Mouse (Mus musculus): ENCODE results near the gene Foxl1. TPM values are rescaled to one million over a fixed set of nuclear protein-coding genes. Genes with fewer than 3 reads are reported as not detected.

Gene Foxl1
- polyA plus RNA-seq, 1 experiment from 2014 or later: 1.2 TPM

DNA sequence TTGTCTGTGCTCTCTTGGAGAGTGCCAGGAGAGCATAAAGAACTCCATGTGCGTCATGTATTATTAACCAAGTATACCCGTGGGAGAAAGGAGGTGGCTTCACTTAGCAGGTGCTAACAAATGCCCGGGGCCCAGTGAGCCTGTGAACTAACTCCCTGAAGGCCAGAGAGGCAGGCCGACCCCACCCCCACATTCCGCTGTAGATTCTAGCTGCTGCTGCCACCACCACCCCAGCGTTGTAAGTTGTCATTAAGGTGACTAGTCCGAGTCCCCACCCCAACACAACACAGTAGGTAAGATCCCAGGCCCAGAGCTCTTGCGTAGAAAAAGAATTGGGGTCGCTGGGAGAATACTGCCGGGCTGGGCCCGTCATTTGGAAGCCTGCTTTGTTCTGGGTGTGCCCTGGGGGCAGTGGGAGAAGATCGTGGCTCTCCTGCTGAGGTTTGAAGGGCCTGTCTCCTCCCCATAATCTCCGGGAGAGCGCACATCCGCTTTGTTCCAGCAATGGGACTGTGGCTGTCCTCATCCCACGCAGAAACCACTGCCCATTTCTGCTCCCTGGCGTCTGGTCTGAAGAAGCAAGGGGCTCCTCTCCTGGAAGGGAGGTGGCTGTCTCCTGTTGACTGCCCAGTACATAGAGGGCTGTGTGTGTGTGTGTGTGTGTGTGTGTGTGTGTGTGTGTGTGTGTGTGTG, 3.0 kb upstream of the Foxl1 start:
- Histone ChIP-seq H3K9ac (ENCODE audit: low read depth, low read length) (0 out of 2 replicates have a peak overlapping the region, but pooled peaks have one; percentile 10), H3K27ac (ENCODE audit: low read depth, low read length) (peak overlapping the region; percentile 73), H3K36me3 (ENCODE audit: control insufficient read depth, insufficient read depth, low read length) (no peaks in the 10 kb centered on the region), H3K4me3 (ENCODE audit: low read depth, low read length) (peak overlapping the region; percentile 39; the same call in 1 of the 2 replicates), H3K4me1 (ENCODE audit: control insufficient read depth, insufficient read depth, low read length) (peaks cover 34% of the 10 kb centered on the region), H3K9me3 (replicated peaks; ENCODE audit: control insufficient read depth, low read length) (no peaks in the 10 kb centered on the region), H3K27me3 (ENCODE audit: control insufficient read depth, insufficient read depth, low read length) (peaks cover 82% of the 10 kb centered on the region), H3K4me2 (peak overlapping the region; percentile 78)
- ATAC-seq (replicated peaks; ENCODE audit: insufficient number of reproducible peaks, low FRiP score, low TSS enrichment): peak; percentile 60
- WGBS (ENCODE audit: insufficient replicate concordance): 4% methylated on average over 17 of the region's 17 CpGs

DNA sequence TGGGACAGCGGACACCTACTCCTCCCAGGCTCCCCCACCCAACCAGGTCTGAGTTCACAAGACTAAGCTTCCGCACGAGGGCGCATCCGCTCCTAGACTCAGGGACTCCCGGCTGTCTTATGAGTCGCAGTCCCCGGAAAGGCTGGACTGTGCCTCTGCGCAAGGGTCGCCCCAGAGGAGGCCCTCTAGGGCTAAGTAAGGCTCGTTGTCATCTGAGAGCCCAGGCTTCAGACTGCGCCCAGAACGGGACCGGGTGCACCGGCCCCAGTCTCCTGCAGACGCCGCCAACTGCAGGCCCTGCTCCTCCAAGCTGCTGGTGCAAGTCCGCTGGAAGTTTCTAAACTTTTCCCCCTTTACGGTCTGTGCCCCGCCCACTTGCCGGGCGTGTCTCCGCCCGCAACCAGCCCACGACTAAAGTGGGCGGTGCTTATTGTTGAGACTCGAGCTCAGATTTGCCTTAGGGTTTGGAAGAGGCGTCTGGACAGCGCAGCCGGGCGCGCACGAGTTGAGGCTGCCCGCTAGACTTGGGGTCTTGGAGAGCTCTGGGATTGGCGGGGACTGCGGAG, 2.3 kb upstream of the Foxl1 start:
- Histone ChIP-seq H3K4me3 (ENCODE audit: low read depth, low read length) (peak overlapping the region; percentile 39), H3K4me2 (peak overlapping the region; percentile 78), H3K9me3 (replicated peaks; ENCODE audit: control insufficient read depth, low read length) (no peaks in the 10 kb centered on the region), H3K9ac (ENCODE audit: low read depth, low read length) (peak overlapping the region; percentile 52; the same call in 1 of the 2 replicates), H3K36me3 (ENCODE audit: control insufficient read depth, insufficient read depth, low read length) (no peaks in the 10 kb centered on the region), H3K27ac (ENCODE audit: low read depth, low read length) (peak overlapping the region; percentile 73), H3K27me3 (ENCODE audit: control insufficient read depth, insufficient read depth, low read length) (peaks cover 81% of the 10 kb centered on the region), H3K4me1 (ENCODE audit: control insufficient read depth, insufficient read depth, low read length) (peaks cover 34% of the 10 kb centered on the region)
- whole genome bisulfite sequencing (ENCODE audit: insufficient replicate concordance): under 1% methylated on average over 36 of the region's 36 CpGs
- ATAC-seq (replicated peaks; ENCODE audit: insufficient number of reproducible peaks, low FRiP score, low TSS enrichment): peak; percentile 73

DNA sequence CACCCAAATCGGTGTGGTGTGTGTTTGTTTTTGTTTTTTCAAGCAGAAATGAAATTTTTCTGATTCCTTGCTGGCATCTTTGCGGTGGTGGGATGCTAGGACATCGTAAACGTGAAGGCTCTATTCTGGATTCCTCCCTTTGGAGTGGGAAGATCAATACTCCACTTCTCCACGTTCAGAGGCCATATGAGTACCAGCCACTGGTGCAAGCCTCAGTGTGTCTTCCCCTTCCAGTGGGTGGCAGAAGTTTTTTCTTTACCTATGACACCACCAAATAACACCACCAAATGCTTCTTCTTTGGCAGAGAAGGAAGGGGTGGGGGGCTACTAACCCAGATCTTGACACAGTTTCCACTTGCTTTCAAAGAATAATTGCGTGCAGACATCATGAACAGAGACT, 1.5 kb upstream of the Foxl1 start:
- H3K4me2 ChIP-seq: peak overlapping the region; percentile 78
- no peak overlapping the region; the same call in 1 of the 2 replicates for H3K27ac ChIP-seq (ENCODE audit: low read depth, low read length)
- no peaks in the 10 kb centered on the region for H3K9me3 ChIP-seq (replicated peaks; ENCODE audit: control insufficient read depth, low read length)
- H3K4me1 ChIP-seq (ENCODE audit: control insufficient read depth, insufficient read depth, low read length): peaks cover 34% of the 10 kb centered on the region
- 10% methylated on average over 6 of the region's 6 CpGs for WGBS (ENCODE audit: insufficient replicate concordance)
- peak overlapping the region; percentile 39 for H3K4me3 ChIP-seq (ENCODE audit: low read depth, low read length)
- ATAC-seq (replicated peaks; ENCODE audit: insufficient number of reproducible peaks, low FRiP score, low TSS enrichment): no peak
- H3K27me3 ChIP-seq (ENCODE audit: control insufficient read depth, insufficient read depth, low read length): peaks cover 79% of the 10 kb centered on the region
- H3K9ac ChIP-seq (ENCODE audit: low read depth, low read length): peak overlapping the region; percentile 34; the same call in 1 of the 2 replicates
- H3K36me3 ChIP-seq (ENCODE audit: control insufficient read depth, insufficient read depth, low read length): no peaks in the 10 kb centered on the region

DNA sequence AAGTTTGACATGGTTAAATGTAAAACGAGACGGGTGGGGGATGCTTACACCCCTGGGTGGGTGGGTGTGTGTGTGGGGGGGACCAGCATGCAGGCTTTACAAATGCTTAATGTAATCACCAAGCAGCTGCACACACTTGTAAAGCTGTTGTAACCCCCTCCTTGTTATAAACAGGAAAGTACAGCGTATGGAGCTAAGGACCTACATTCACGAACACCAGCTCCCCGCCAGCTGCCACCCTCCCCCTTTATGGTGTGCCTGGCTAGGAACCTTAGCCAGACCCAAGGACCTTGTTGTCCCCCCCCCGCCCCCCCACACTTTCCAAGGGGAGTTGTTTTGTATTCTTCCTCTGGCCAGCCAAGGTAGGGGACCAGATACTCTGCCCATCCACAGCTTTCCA, 1.0 kb upstream of the Foxl1 start:
- peak overlapping the region; percentile 39; the same call in 1 of the 2 replicates for H3K4me3 ChIP-seq (ENCODE audit: low read depth, low read length)
- H3K9ac ChIP-seq (ENCODE audit: low read depth, low read length): no peak overlapping the region
- H3K36me3 ChIP-seq (ENCODE audit: control insufficient read depth, insufficient read depth, low read length): no peaks in the 10 kb centered on the region
- peaks cover 74% of the 10 kb centered on the region for H3K27me3 ChIP-seq (ENCODE audit: control insufficient read depth, insufficient read depth, low read length)
- H3K9me3 ChIP-seq (replicated peaks; ENCODE audit: control insufficient read depth, low read length): no peaks in the 10 kb centered on the region
- peaks cover 34% of the 10 kb centered on the region for H3K4me1 ChIP-seq (ENCODE audit: control insufficient read depth, insufficient read depth, low read length)
- 21% methylated on average over 6 of the region's 6 CpGs for WGBS (ENCODE audit: insufficient replicate concordance)
- peak overlapping the region; percentile 78 for H3K4me2 ChIP-seq
- no peak for ATAC-seq (replicated peaks; ENCODE audit: insufficient number of reproducible peaks, low FRiP score, low TSS enrichment)
- H3K27ac ChIP-seq (ENCODE audit: low read depth, low read length): 0 out of 2 replicates have a peak overlapping the region, but pooled peaks have one; percentile 6

DNA sequence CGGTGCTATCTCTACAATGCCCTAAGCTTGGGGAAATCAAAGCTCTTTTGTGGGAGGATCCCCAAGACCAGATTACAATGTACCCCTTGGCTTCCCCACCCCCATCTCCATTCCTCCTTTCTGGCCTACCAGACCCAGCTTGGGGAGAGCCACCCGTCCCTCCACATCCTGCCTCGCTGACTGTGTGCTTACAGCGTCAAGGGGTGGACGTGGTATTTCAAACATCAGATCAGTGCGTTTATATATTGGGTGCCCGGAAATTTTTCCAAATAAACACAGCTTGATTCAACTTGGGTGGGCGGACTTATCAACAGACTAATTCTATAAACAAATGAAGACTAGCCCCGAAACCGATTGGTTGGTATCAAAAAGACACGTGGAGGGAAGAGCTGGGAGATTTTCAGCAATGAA, 444 bp upstream of the Foxl1 start:
- no peak for ATAC-seq (replicated peaks; ENCODE audit: insufficient number of reproducible peaks, low FRiP score, low TSS enrichment)
- 10% methylated on average over 11 of the region's 11 CpGs for WGBS (ENCODE audit: insufficient replicate concordance)
- no peak overlapping the region for H3K9ac ChIP-seq (ENCODE audit: low read depth, low read length)
- no peak overlapping the region for H3K27ac ChIP-seq (ENCODE audit: low read depth, low read length)
- H3K4me3 ChIP-seq (ENCODE audit: low read depth, low read length): no peak overlapping the region
- peaks cover 34% of the 10 kb centered on the region for H3K4me1 ChIP-seq (ENCODE audit: control insufficient read depth, insufficient read depth, low read length)
- no peaks in the 10 kb centered on the region for H3K9me3 ChIP-seq (replicated peaks; ENCODE audit: control insufficient read depth, low read length)
- peaks cover 68% of the 10 kb centered on the region for H3K27me3 ChIP-seq (ENCODE audit: control insufficient read depth, insufficient read depth, low read length)
- peak overlapping the region; percentile 78 for H3K4me2 ChIP-seq
- no peaks in the 10 kb centered on the region for H3K36me3 ChIP-seq (ENCODE audit: control insufficient read depth, insufficient read depth, low read length)

DNA sequence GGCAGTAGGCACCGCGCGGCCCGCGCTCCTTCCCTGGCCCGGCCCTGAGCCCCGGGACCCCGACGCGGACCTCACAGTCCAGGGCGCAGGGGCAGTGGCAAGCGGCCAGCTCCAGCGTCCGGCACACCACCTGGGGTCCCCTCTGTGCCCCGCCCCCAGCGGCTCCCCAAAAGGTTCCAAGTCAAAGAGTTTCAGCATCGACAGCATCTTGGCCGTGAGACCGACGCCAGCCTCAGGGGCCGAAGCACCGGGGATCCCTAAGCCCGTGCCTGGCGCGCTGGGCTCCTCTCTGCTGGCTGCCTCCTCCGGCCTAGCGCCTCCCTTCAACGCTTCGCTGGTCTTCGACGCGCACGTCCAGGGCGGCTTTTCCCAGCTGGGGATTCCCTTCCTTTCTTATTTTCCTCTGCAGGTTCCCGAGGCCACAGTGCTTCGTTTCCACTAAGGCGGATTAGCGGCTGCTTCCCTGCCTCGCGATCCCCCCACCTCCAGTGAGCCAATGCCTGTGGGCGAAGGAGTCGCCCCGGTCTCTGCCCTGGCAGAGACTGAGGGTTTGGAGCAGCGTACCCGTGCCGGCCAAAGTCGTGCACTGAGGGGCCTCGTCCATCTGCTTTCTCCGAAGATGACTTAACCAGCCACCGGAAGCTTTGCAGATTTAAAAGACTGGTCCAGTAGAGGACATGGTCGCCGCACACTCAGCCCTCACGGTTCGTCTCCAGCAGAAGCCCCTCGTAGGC, 958 bp downstream of the Foxl1 start:
- no peak for ATAC-seq (replicated peaks; ENCODE audit: insufficient number of reproducible peaks, low FRiP score, low TSS enrichment)
- 3% methylated on average over 54 of the region's 55 CpGs for WGBS (ENCODE audit: insufficient replicate concordance)
- Histone ChIP-seq H3K4me1 (ENCODE audit: control insufficient read depth, insufficient read depth, low read length) (peaks cover 34% of the 10 kb centered on the region), H3K27ac (ENCODE audit: low read depth, low read length) (no peak overlapping the region), H3K4me2 (peak overlapping the region; percentile 59), H3K9ac (ENCODE audit: low read depth, low read length) (peak overlapping the region; percentile 61), H3K27me3 (ENCODE audit: control insufficient read depth, insufficient read depth, low read length) (peaks cover 60% of the 10 kb centered on the region), H3K4me3 (ENCODE audit: low read depth, low read length) (peak overlapping the region; percentile 33), H3K36me3 (ENCODE audit: control insufficient read depth, insufficient read depth, low read length) (no peaks in the 10 kb centered on the region), H3K9me3 (replicated peaks; ENCODE audit: control insufficient read depth, low read length) (no peaks in the 10 kb centered on the region)

DNA sequence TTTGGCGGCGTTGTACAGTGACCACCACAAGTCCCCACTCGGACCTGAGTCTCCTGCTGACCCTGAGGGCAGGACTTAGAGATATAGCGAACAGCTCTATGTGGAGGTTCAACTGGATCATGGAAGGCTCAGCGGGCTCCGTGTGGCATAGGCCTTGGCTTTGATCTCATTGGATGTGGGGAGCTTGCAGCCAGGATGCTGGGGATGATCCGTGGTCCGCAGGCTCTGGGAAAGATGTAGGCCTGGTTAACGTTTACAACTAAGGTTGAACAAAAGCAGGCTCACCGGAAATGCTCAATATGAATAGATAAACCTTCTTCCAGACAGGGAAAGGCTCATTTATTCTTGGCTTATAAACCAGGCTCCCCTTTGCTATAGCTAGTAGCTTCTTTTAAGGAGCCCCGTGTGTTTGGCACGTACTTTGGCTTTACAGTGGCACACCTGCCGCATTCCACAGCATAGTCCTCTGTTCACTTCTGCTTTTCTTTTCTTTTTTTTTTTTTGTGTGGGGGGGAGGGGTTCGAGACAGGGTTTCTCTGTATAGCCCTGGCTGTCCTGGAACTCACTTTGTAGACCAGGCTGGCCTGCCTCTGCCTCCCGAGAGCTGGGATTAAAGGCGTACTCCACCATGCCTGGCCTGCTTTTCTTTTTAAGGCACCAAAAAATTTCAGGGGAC, 1.7 kb downstream of the Foxl1 start:
- no peak overlapping the region for H3K9ac ChIP-seq (ENCODE audit: low read depth, low read length)
- peak overlapping the region; percentile 59; the same call in 1 of the 2 replicates for H3K4me2 ChIP-seq
- H3K9me3 ChIP-seq (replicated peaks; ENCODE audit: control insufficient read depth, low read length): no peaks in the 10 kb centered on the region
- peak overlapping the region; percentile 10; the same call in 1 of the 2 replicates for H3K4me3 ChIP-seq (ENCODE audit: low read depth, low read length)
- H3K36me3 ChIP-seq (ENCODE audit: control insufficient read depth, insufficient read depth, low read length): no peaks in the 10 kb centered on the region
- H3K27me3 ChIP-seq (ENCODE audit: control insufficient read depth, insufficient read depth, low read length): peaks cover 56% of the 10 kb centered on the region
- ATAC-seq (replicated peaks; ENCODE audit: insufficient number of reproducible peaks, low FRiP score, low TSS enrichment): no peak
- H3K4me1 ChIP-seq (ENCODE audit: control insufficient read depth, insufficient read depth, low read length): peaks cover 34% of the 10 kb centered on the region
- 26% methylated on average over 16 of the region's 16 CpGs for WGBS (ENCODE audit: insufficient replicate concordance)
- no peak overlapping the region for H3K27ac ChIP-seq (ENCODE audit: low read depth, low read length)

DNA sequence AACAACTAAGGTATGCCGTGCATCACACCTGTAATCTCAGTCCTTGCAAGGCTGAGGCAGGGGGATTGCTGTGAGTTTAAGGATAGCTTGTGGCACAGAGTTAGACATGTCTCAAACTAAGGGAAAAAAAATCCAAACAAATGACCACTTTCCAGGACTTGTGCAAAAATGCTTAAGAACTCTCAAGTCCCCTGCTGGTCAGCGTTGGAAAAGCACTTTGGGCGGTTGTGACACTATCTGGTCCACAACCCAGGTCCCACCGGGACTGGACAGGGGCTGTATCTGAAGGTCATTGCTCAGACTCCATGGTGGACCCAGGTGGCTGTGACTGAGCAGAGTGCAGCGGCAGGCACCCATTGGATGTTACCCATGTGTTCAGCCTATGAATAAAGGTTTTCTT, 2.8 kb downstream of the Foxl1 start:
- H3K9ac ChIP-seq (ENCODE audit: low read depth, low read length): no peak overlapping the region
- H3K27ac ChIP-seq (ENCODE audit: low read depth, low read length): no peak overlapping the region
- H3K9me3 ChIP-seq (replicated peaks; ENCODE audit: control insufficient read depth, low read length): no peaks in the 10 kb centered on the region
- no peak for ATAC-seq (replicated peaks; ENCODE audit: insufficient number of reproducible peaks, low FRiP score, low TSS enrichment)
- no peaks in the 10 kb centered on the region for H3K36me3 ChIP-seq (ENCODE audit: control insufficient read depth, insufficient read depth, low read length)
- H3K27me3 ChIP-seq (ENCODE audit: control insufficient read depth, insufficient read depth, low read length): peaks cover 50% of the 10 kb centered on the region
- no peak overlapping the region for H3K4me3 ChIP-seq (ENCODE audit: low read depth, low read length)
- 34% methylated on average over 5 of the region's 5 CpGs for WGBS (ENCODE audit: insufficient replicate concordance)
- H3K4me1 ChIP-seq (ENCODE audit: control insufficient read depth, insufficient read depth, low read length): peaks cover 25% of the 10 kb centered on the region
- no peak overlapping the region for H3K4me2 ChIP-seq
